Mouse (Mus musculus) brain, adult 10 weeks (tissue): Measurements from ENCODE around the gene Lrrc52. TPM values are rescaled to one million over a fixed set of nuclear protein-coding genes. Genes with fewer than 3 reads are reported as not detected.

ENCODE experiments used
- polyA plus RNA-seq: library from polyadenylated mRNA; stranded (reverse); fragments of 350-450 nt; fragmentation: Illumina TruSeq; extraction: RNeasy Lipid Tissue Mini Kit (QIAGEN cat#74804); gene quantifications from one replicate; pipeline ENCODE4 v1.2.3, GENCODE M21; 2015; ENCODE audit warnings: low read depth, low replicate concordance

The Lrrc52 gene
- polyA plus RNA-seq: not detected

GRCm38 (mm10) chr1:167466765-167467426, at the start of gene Lrrc52:
Gene Lrrc52, minus strand, starts transcription at chr1:167466780.

Other genes starting within 250 kb of the Lrrc52 start
- 26.3 TPM for gene Uck2, start 181.5 kb downstream of the Lrrc52 start, polyA plus RNA-seq
- 95.4 TPM for gene Tmco1, start 158.4 kb downstream of the Lrrc52 start, polyA plus RNA-seq
- gene Aldh9a1, start 116.8 kb downstream of the Lrrc52 start, polyA plus RNA-seq: 31.8 TPM
- gene Mgst3, start 72.9 kb downstream of the Lrrc52 start, polyA plus RNA-seq: 188 TPM
- gene Rxrg, start 131.6 kb upstream of the Lrrc52 start, polyA plus RNA-seq: 29.0 TPM
- gene Lmx1a, start 222.5 kb upstream of the Lrrc52 start, polyA plus RNA-seq: not detected